Mouse (Mus musculus) left cerebral cortex, adult 18-20 months (tissue): ENCODE data around the gene Ascc1. TPM values are rescaled to one million over a fixed set of nuclear protein-coding genes. Genes with fewer than 3 reads are reported as not detected.

ENCODE experiments used
- microRNA-seq, 2 experiments: library from miRNA; unstranded; fragments of <30 nt; microRNA quantifications; one replicate each; pipeline ENCODE4 v1.2.0; 2021
- total RNA-seq, 2 experiments: library from RNA; stranded (reverse); gene quantifications; 2 replicates each; pipeline ENCODE4 v1.2.3; 2021

Ascc1 gene
- total RNA-seq, 2 experiments from 2014 or later: 14.1 to 14.8 TPM

Small RNAs within 50 kb of the gene (microRNA-seq; reads per million reads assigned to microRNA genes)
- gene Mir6906: 1.7 to 4.0 reads per million in 2 experiments

Other genes with a start within 250 kb of the Ascc1 start
- 10 to 100 TPM; 47.3 to 49.6 TPM for gene Dnajb12, start 123.2 kb upstream of the Ascc1 start, total RNA-seq
- gene Ddit4, start 51.0 kb upstream of the Ascc1 start, total RNA-seq: 10 to 100 TPM; 35.8 to 41.3 TPM
- gene Anapc16, start 330 bp downstream of the Ascc1 start, total RNA-seq: 10 to 100 TPM; 60.4 to 60.9 TPM
- gene Spock2, start 103.4 kb downstream of the Ascc1 start, total RNA-seq: 100 to 1,000 TPM; 536 to 539 TPM
- gene Chst3, start 216.5 kb downstream of the Ascc1 start, total RNA-seq: 1 to 10 TPM in 1 of 2 experiments, under 1 TPM in 1; 0.65 to 1.1 TPM